Mouse (Mus musculus) v-Abl transformed pro-B cells (cell line): ENCODE measurements at regions not wholly inside any gene's neighbourhood (a gene's known extent, or its start where the extent isn't known, plus 50 kb on each side); places are given as distances from the start of the nearest gene placed in this dataset.

Experiments used
- in situ Hi-C, 2 experiments: fragments of 400-800 bp; cut with MboI; formaldehyde crosslinking; loops; one replicate each; pipeline ENCODE4 v1.15.1; 2025; ENCODE audit not compliant: unreplicated experiment in 2 of 2

GRCm38 (mm10) chr3:60138319-60138718, 56.6 kb downstream of the Sucnr1 start:
- in situ Hi-C loops = no loop called here

GRCm38 (mm10) chr3:60159865-60160264, 78.2 kb downstream of the Sucnr1 start:
- in situ Hi-C loops = no loop called here

GRCm38 (mm10) chr3:60167633-60168032, 86.0 kb downstream of the Sucnr1 start:
- in situ Hi-C loops = no loop called here

- in situ Hi-C loops = no loop called here
Observed at GRCm38 (mm10) chr3:60168135-60168926, 86.7 kb downstream of the Sucnr1 start.

GRCm38 (mm10) chr3:60169606-60170005, 87.9 kb downstream of the Sucnr1 start:
- in situ Hi-C loops = no loop called here

GRCm38 (mm10) chr3:60184481-60184880, 102.8 kb downstream of the Sucnr1 start:
- in situ Hi-C loops = no loop called here

GRCm38 (mm10) chr3:60196031-60196430, 114.4 kb downstream of the Sucnr1 start:
- in situ Hi-C loops = no loop called here

- in situ Hi-C loops = no loop called here
Observed at GRCm38 (mm10) chr3:60207936-60208335, 126.3 kb downstream of the Sucnr1 start.

GRCm38 (mm10) chr3:60218938-60219337, 137.3 kb downstream of the Sucnr1 start:
- in situ Hi-C loops = no loop called here

- in situ Hi-C loops = no loop called here
Observed at GRCm38 (mm10) chr3:60240664-60241063, 159.0 kb downstream of the Sucnr1 start.

GRCm38 (mm10) chr3:60266666-60267415, 185.2 kb downstream of the Sucnr1 start:
- in situ Hi-C loops = no loop called here

- in situ Hi-C loops = no loop called here
Observed at GRCm38 (mm10) chr3:60267416-60268174, 185.9 kb downstream of the Sucnr1 start.

- in situ Hi-C loops = no loop called here
Observed at GRCm38 (mm10) chr3:60270463-60270862, 188.8 kb downstream of the Sucnr1 start.

GRCm38 (mm10) chr3:60273744-60274143, 192.1 kb downstream of the Sucnr1 start:
- in situ Hi-C loops = no loop called here

- in situ Hi-C loops = no loop called here
Observed at GRCm38 (mm10) chr3:60275249-60275838, 193.7 kb downstream of the Sucnr1 start.

GRCm38 (mm10) chr3:60277791-60278190, 194.8 kb upstream of the Mbnl1 start:
- in situ Hi-C loops = no loop called here

- in situ Hi-C loops = no loop called here
Observed at GRCm38 (mm10) chr3:60281229-60281628, 191.4 kb upstream of the Mbnl1 start.

- in situ Hi-C loops = no loop called here
Observed at GRCm38 (mm10) chr3:60281959-60282495, 190.6 kb upstream of the Mbnl1 start.

GRCm38 (mm10) chr3:60292142-60292541, 180.5 kb upstream of the Mbnl1 start:
- in situ Hi-C loops = no loop called here

- in situ Hi-C loops = no loop called here
Observed at GRCm38 (mm10) chr3:60292940-60293339, 179.7 kb upstream of the Mbnl1 start.

- in situ Hi-C loops = no loop called here
Observed at GRCm38 (mm10) chr3:60305399-60305798, 167.2 kb upstream of the Mbnl1 start.
